Mouse (Mus musculus) ovary, postnatal 10 days (tissue): ENCODE results near the gene Letm1.
A peak's percentile ranks its signal among the peaks of the same experiment; 100 is the strongest.

Experiments used
- DNase-seq: peaks from one replicate; pipeline ENCODE4 v3.0.0; 2022; ENCODE audit warnings: low spot score

Gene Letm1

GRCm38 (mm10) chr5:33738341-33738740 is 44.3 kb downstream of the Letm1 start:
- no peak for DNase-seq

GRCm38 (mm10) chr5:33737903-33738321 is 44.7 kb downstream of the Letm1 start:
- DNase-seq: peak; percentile 41

- no peak for DNase-seq
Measured at GRCm38 (mm10) chr5:33736230-33736629, 46.4 kb downstream of the Letm1 start.

GRCm38 (mm10) chr5:33735412-33736092 is 47.1 kb downstream of the Letm1 start:
- no peak for DNase-seq

- DNase-seq: no peak
Measured at GRCm38 (mm10) chr5:33733837-33734236, 48.8 kb downstream of the Letm1 start.

GRCm38 (mm10) chr5:33731051-33731450 is 51.6 kb downstream of the Letm1 start:
- no peak for DNase-seq

GRCm38 (mm10) chr5:33730516-33730915 is 52.1 kb downstream of the Letm1 start:
- DNase-seq: no peak

- no peak for DNase-seq
Measured at GRCm38 (mm10) chr5:33728841-33729240, 53.8 kb downstream of the Letm1 start.

GRCm38 (mm10) chr5:33726891-33727290 is 55.7 kb downstream of the Letm1 start:
- no peak for DNase-seq

GRCm38 (mm10) chr5:33726081-33726647 is 56.5 kb downstream of the Letm1 start:
- no peak for DNase-seq

- DNase-seq: no peak
Measured at GRCm38 (mm10) chr5:33723641-33724465, 58.8 kb downstream of the Letm1 start.

- no peak for DNase-seq
Measured at GRCm38 (mm10) chr5:33723019-33723640, 59.5 kb downstream of the Letm1 start.

GRCm38 (mm10) chr5:33722266-33723018 is 60.2 kb downstream of the Letm1 start:
- no peak for DNase-seq

- peak; percentile 35 for DNase-seq
Measured at GRCm38 (mm10) chr5:33721541-33722265, 60.9 kb downstream of the Letm1 start, which contains the start of gene Fgfr3. Gene Fgfr3 (plus strand): TSS chr5:33721674.

- no peak for DNase-seq
Measured at GRCm38 (mm10) chr5:33720852-33721490, 61.6 kb downstream of the Letm1 start.

GRCm38 (mm10) chr5:33718460-33718859 is 64.2 kb downstream of the Letm1 start:
- no peak for DNase-seq

GRCm38 (mm10) chr5:33716467-33716866 is 66.2 kb downstream of the Letm1 start:
- no peak for DNase-seq

GRCm38 (mm10) chr5:33715182-33715581 is 67.4 kb downstream of the Letm1 start:
- DNase-seq: no peak

GRCm38 (mm10) chr5:33712550-33712949 is 70.1 kb downstream of the Letm1 start:
- no peak for DNase-seq

GRCm38 (mm10) chr5:33709037-33709436 is 73.6 kb downstream of the Letm1 start:
- DNase-seq: no peak

GRCm38 (mm10) chr5:33707163-33707562 is 75.5 kb downstream of the Letm1 start:
- DNase-seq: no peak
